Mouse (Mus musculus) C2C12 (cell line): ENCODE results near the gene Olfr1393. TPM values are rescaled to one million over a fixed set of nuclear protein-coding genes. Genes with fewer than 3 reads are reported as not detected.

Experiments
- H3K27me3 ChIP-seq: one replicate; pipeline ENCODE4 v1.6.1; 2011; ENCODE audit not compliant: control insufficient read depth, insufficient read depth, insufficient read length
- H3K36me3 ChIP-seq: one replicate; pipeline ENCODE4 v1.6.1; 2011; ENCODE audit not compliant: control insufficient read depth, insufficient read depth
- H3K4me3 ChIP-seq: one replicate; pipeline ENCODE4 v1.5.1; 2011; ENCODE audit warnings: mild to moderate bottlenecking, control low read depth; ENCODE audit not compliant: poor library complexity, insufficient read depth, severe bottlenecking
- H3K79me2 ChIP-seq: one replicate; pipeline ENCODE4 v1.6.1; 2011; ENCODE audit not compliant: control insufficient read depth, insufficient read depth
- H3K79me3 ChIP-seq: one replicate; pipeline ENCODE4 v1.6.1; 2011; ENCODE audit warnings: low read depth, control low read depth
- H3ac ChIP-seq: one replicate; pipeline ENCODE3; 2011; ENCODE audit warnings: low read depth; ENCODE audit not compliant: control insufficient read depth, insufficient read length
- CEBPB ChIP-seq: IDR thresholded peaks from one replicate; pipeline ENCODE4 v1.6.1; 2011; ENCODE audit warnings: low read depth, mild to moderate bottlenecking, control low read depth, moderate library complexity
- CTCF ChIP-seq: IDR thresholded peaks from one replicate; pipeline ENCODE4 v1.5.1; 2011; ENCODE audit not compliant: control insufficient read depth, insufficient read depth, insufficient read length
- FOSL1 ChIP-seq: IDR thresholded peaks from one replicate; pipeline ENCODE4 v1.8.0; 2011; ENCODE audit warnings: mild to moderate bottlenecking, low read length; ENCODE audit not compliant: poor library complexity, insufficient read depth, severe bottlenecking
- MAX ChIP-seq: IDR thresholded peaks from one replicate; pipeline ENCODE4 v1.6.1; 2011; ENCODE audit warnings: mild to moderate bottlenecking, control low read depth
- MYOD1 ChIP-seq: IDR thresholded peaks from one replicate; pipeline ENCODE4 v1.6.1; 2011; ENCODE audit warnings: low read depth; ENCODE audit not compliant: control insufficient read depth, insufficient read length
- MYOG ChIP-seq: IDR thresholded peaks from one replicate; pipeline ENCODE4 v1.6.1; 2011; ENCODE audit not compliant: control insufficient read depth, insufficient read length; ENCODE audit errors: extremely low read depth
- USF1 ChIP-seq: IDR thresholded peaks from one replicate; pipeline ENCODE4 v1.6.1; 2011; ENCODE audit warnings: low read depth, mild to moderate bottlenecking, control low read depth, moderate library complexity
- long read RNA-seq, 2 experiments: library from polyadenylated mRNA; unstranded; transcript quantifications; one replicate each; pipeline ENCODE4 v2.0.0; 2019 to 2020
- polyA plus RNA-seq: library from polyadenylated mRNA; unstranded; fragments of >200 nt; fragmentation: generic; extraction: Trizol; gene quantifications from one replicate; pipeline ENCODE4 v1.2.1, GENCODE M21; 2012; ENCODE audit warnings: missing spikeins

The Olfr1393 gene
- not detected for polyA plus RNA-seq
- long read RNA-seq, experiment 1, result 0 reads
- long read RNA-seq, experiment 2, result 0 reads

- no peaks in the 10 kb centered on the region for H3K79me3 ChIP-seq
- no peaks in the 10 kb centered on the region for H3K36me3 ChIP-seq
- H3K27me3 ChIP-seq, result no peaks in the 10 kb centered on the region
- no peak within 1 kb of the TSS for H3K4me3 ChIP-seq
- TF ChIP-seq MAX (no peak), CEBPB (no peak), FOSL1 (no peak), CTCF (no peak), USF1 (no peak), MYOD1 (no peak), MYOG (no peak)
- no peaks in the 10 kb centered on the region for H3K79me2 ChIP-seq
- H3ac ChIP-seq, result no peak within 1 kb of the TSS
These were observed at the start of gene Olfr1393 for GRCm38 (mm10) chr11:49278222-49278621. Olfr1393 (plus strand) TSS chr11:49278304.

- Histone ChIP-seq H3K79me3 (no peaks in the 10 kb centered on the region), H3K36me3 (no peaks in the 10 kb centered on the region), H3K27me3 (no peaks in the 10 kb centered on the region), H3K4me3 (no peak overlapping the region), H3ac (no peak overlapping the region), H3K79me2 (no peaks in the 10 kb centered on the region)
- TF ChIP-seq MAX (no peak), USF1 (no peak), MYOG (no peak), FOSL1 (no peak), CTCF (no peak), CEBPB (no peak), MYOD1 (no peak)
These were observed 45.3 kb upstream of the Olfr1393 start for GRCm38 (mm10) chr11:49232781-49233180.

GRCm38 (mm10) chr11:49235459-49236207, 42.5 kb upstream of the Olfr1393 start:
- H3K27me3 ChIP-seq, result no peaks in the 10 kb centered on the region
- H3ac ChIP-seq, result no peak overlapping the region
- TF ChIP-seq MYOG (no peak), USF1 (no peak), CEBPB (no peak), FOSL1 (no peak), CTCF (no peak), MYOD1 (no peak), MAX (no peak)
- H3K79me2 ChIP-seq, result no peaks in the 10 kb centered on the region
- H3K36me3 ChIP-seq, result no peaks in the 10 kb centered on the region
- H3K79me3 ChIP-seq, result no peaks in the 10 kb centered on the region
- H3K4me3 ChIP-seq, result no peak overlapping the region

GRCm38 (mm10) chr11:49236891-49237290, 41.2 kb upstream of the Olfr1393 start:
- no peaks in the 10 kb centered on the region for H3K79me2 ChIP-seq
- TF ChIP-seq CTCF (no peak), MYOD1 (no peak), MAX (no peak), FOSL1 (no peak), CEBPB (no peak), USF1 (no peak), MYOG (no peak)
- no peak overlapping the region for H3K4me3 ChIP-seq
- H3K36me3 ChIP-seq, result no peaks in the 10 kb centered on the region
- no peak overlapping the region for H3ac ChIP-seq
- no peaks in the 10 kb centered on the region for H3K27me3 ChIP-seq
- H3K79me3 ChIP-seq, result no peaks in the 10 kb centered on the region

GRCm38 (mm10) chr11:49237532-49237931, 40.6 kb upstream of the Olfr1393 start:
- no peak overlapping the region for H3ac ChIP-seq
- no peaks in the 10 kb centered on the region for H3K36me3 ChIP-seq
- H3K79me2 ChIP-seq, result no peaks in the 10 kb centered on the region
- no peaks in the 10 kb centered on the region for H3K27me3 ChIP-seq
- no peak overlapping the region for H3K4me3 ChIP-seq
- no peak for TF ChIP-seq MYOD1
- no peak for TF ChIP-seq MAX
- TF ChIP-seq CEBPB, result no peak
- no peak for TF ChIP-seq FOSL1
- TF ChIP-seq USF1, result no peak
- TF ChIP-seq CTCF, result no peak
- TF ChIP-seq MYOG, result no peak
- H3K79me3 ChIP-seq, result no peaks in the 10 kb centered on the region

- Histone ChIP-seq H3K79me3 (no peaks in the 10 kb centered on the region), H3K79me2 (no peaks in the 10 kb centered on the region)
These were observed 37.8 kb upstream of the Olfr1393 start for GRCm38 (mm10) chr11:49240310-49240709.

More at GRCm38 (mm10) chr11:49240310-49240709, 37.8 kb upstream of the Olfr1393 start:
- no peak overlapping the region for H3ac ChIP-seq
- no peak for TF ChIP-seq MYOG
- no peaks in the 10 kb centered on the region for H3K36me3 ChIP-seq
- no peaks in the 10 kb centered on the region for H3K27me3 ChIP-seq
- no peak overlapping the region for H3K4me3 ChIP-seq
